Mouse (Mus musculus) forebrain, embryonic 12.5 days (tissue): ENCODE measurements around the gene Psap. TPM values are rescaled to one million over a fixed set of nuclear protein-coding genes. Genes with fewer than 3 reads are reported as not detected.

Source experiments
- ATAC-seq: fragments of 200-750 bp; cut with Nextera tagmentation; 2 replicates; pipeline ENCODE4 v1.8.0; 2017; ENCODE audit warnings: moderate TSS enrichment; ENCODE audit not compliant: low FRiP score
- H3K27ac ChIP-seq: fragments of 300-500 bp; sonication (generic); 2 replicates; pipeline ENCODE4 v1.5.1; 2016; ENCODE audit warnings: mild to moderate bottlenecking
- H3K27me3 ChIP-seq: fragments of 300-500 bp; sonication (generic); 2 replicates; pipeline ENCODE4 v1.6.1; 2016; ENCODE audit warnings: mild to moderate bottlenecking
- H3K36me3 ChIP-seq: fragments of 300-500 bp; sonication (generic); replicated peaks from 2 replicates; pipeline ENCODE4 v1.6.1; 2016; ENCODE audit warnings: mild to moderate bottlenecking
- H3K4me1 ChIP-seq: fragments of 300-500 bp; sonication (generic); 2 replicates; pipeline ENCODE4 v1.6.1; 2016
- H3K4me2 ChIP-seq: fragments of 300-500 bp; sonication (generic); 2 replicates; pipeline ENCODE4 v1.6.1; 2016; ENCODE audit warnings: mild to moderate bottlenecking, moderate library complexity
- H3K4me3 ChIP-seq: fragments of 300-500 bp; sonication (generic); replicated peaks from 2 replicates; pipeline ENCODE4 v1.5.1; 2016; ENCODE audit warnings: mild to moderate bottlenecking
- H3K9ac ChIP-seq: fragments of 300-500 bp; sonication (generic); 2 replicates; pipeline ENCODE4 v1.6.1; 2016; ENCODE audit warnings: mild to moderate bottlenecking
- H3K9me3 ChIP-seq: fragments of 300-500 bp; sonication (generic); 2 replicates; pipeline ENCODE4 v1.6.1; 2016
- WGBS: fragments of 180-500 bp; shearing (Covaris S2); methylation state at CpG from one replicate; pipeline ENCODE4 v1.1.7; 2016; 5-methylcytosine and 5-hydroxymethylcytosine counted together
- polyA plus RNA-seq: library from polyadenylated mRNA; unstranded; fragments of >200 nt; fragmentation: Nextera tagmentation; extraction: Ambion mirVana; gene quantifications from 2 replicates; pipeline ENCODE4 v1.2.1, GENCODE M21; 2016

Psap gene
- polyA plus RNA-seq, 1 experiment from 2014 or later = 90.5 TPM

GRCm38 (mm10) chr10:60295356-60295755, 17.9 kb downstream of the Psap start:
- WGBS = 87% methylated on average over 3 of the region's 3 CpGs
- Histone ChIP-seq H3K36me3 (peaks cover 78% of the 10 kb centered on the region), H3K9ac (no peak overlapping the region), H3K27me3 (no peaks in the 10 kb centered on the region), H3K27ac (no peak overlapping the region), H3K9me3 (no peaks in the 10 kb centered on the region), H3K4me2 (no peak overlapping the region), H3K4me1 (peaks cover 5% of the 10 kb centered on the region), H3K4me3 (no peak overlapping the region)
- ATAC-seq = no peak

GRCm38 (mm10) chr10:60296027-60296426, 18.6 kb downstream of the Psap start:
- WGBS = 86% methylated on average over 9 of the region's 9 CpGs
- no peak overlapping the region for H3K4me3 ChIP-seq
- no peak overlapping the region for H3K9ac ChIP-seq
- no peak overlapping the region for H3K4me2 ChIP-seq
- peaks cover 85% of the 10 kb centered on the region for H3K36me3 ChIP-seq
- H3K27ac ChIP-seq = no peak overlapping the region
- no peaks in the 10 kb centered on the region for H3K4me1 ChIP-seq
- no peak for ATAC-seq
- no peaks in the 10 kb centered on the region for H3K27me3 ChIP-seq
- no peaks in the 10 kb centered on the region for H3K9me3 ChIP-seq

- Histone ChIP-seq H3K27me3 (no peaks in the 10 kb centered on the region), H3K4me3 (no peak overlapping the region), H3K36me3 (peaks cover 82% of the 10 kb centered on the region), H3K9me3 (no peaks in the 10 kb centered on the region), H3K9ac (no peak overlapping the region), H3K4me1 (no peaks in the 10 kb centered on the region; the same call in 1 of the 2 replicates), H3K27ac (no peak overlapping the region), H3K4me2 (no peak overlapping the region)
- WGBS = 93% methylated on average over 12 of the region's 12 CpGs
- no peak for ATAC-seq
Observed at GRCm38 (mm10) chr10:60299636-60300035, 22.2 kb downstream of the Psap start.

- Histone ChIP-seq H3K9me3 (no peaks in the 10 kb centered on the region), H3K9ac (no peak overlapping the region), H3K27me3 (no peaks in the 10 kb centered on the region), H3K4me2 (no peak overlapping the region), H3K36me3 (peaks cover 52% of the 10 kb centered on the region), H3K4me1 (peaks cover 4% of the 10 kb centered on the region), H3K4me3 (no peak overlapping the region), H3K27ac (0 out of 2 replicates have a peak overlapping the region, but pooled peaks have one; percentile 8)
- WGBS = 89% methylated on average over 17 of the region's 17 CpGs
- ATAC-seq = no peak
Observed at GRCm38 (mm10) chr10:60303419-60303818, 26.0 kb downstream of the Psap start.

- 68% methylated on average over 15 of the region's 15 CpGs for WGBS
- Histone ChIP-seq H3K36me3 (peaks cover 36% of the 10 kb centered on the region), H3K4me1 (peaks cover 4% of the 10 kb centered on the region), H3K4me3 (no peak overlapping the region), H3K9ac (no peak overlapping the region), H3K27ac (no peak overlapping the region), H3K4me2 (no peak overlapping the region), H3K9me3 (no peaks in the 10 kb centered on the region), H3K27me3 (no peaks in the 10 kb centered on the region)
- peak; percentile 84 for ATAC-seq
Observed at GRCm38 (mm10) chr10:60304854-60305628, 27.6 kb downstream of the Psap start.

GRCm38 (mm10) chr10:60310629-60311028, 33.2 kb downstream of the Psap start:
- no peaks in the 10 kb centered on the region for H3K36me3 ChIP-seq
- H3K4me1 ChIP-seq = no peaks in the 10 kb centered on the region
- 92% methylated on average over 13 of the region's 13 CpGs for WGBS
- H3K27me3 ChIP-seq = no peaks in the 10 kb centered on the region
- H3K9me3 ChIP-seq = no peaks in the 10 kb centered on the region
- no peak overlapping the region for H3K4me3 ChIP-seq
- H3K9ac ChIP-seq = no peak overlapping the region
- no peak overlapping the region for H3K27ac ChIP-seq
- no peak overlapping the region for H3K4me2 ChIP-seq
- no peak for ATAC-seq

- Histone ChIP-seq H3K4me3 (no peak overlapping the region), H3K27ac (no peak overlapping the region), H3K36me3 (no peaks in the 10 kb centered on the region), H3K9ac (no peak overlapping the region), H3K4me2 (no peak overlapping the region), H3K4me1 (no peaks in the 10 kb centered on the region), H3K9me3 (no peaks in the 10 kb centered on the region), H3K27me3 (no peaks in the 10 kb centered on the region)
- ATAC-seq = no peak
- 93% methylated on average over 5 of the region's 5 CpGs for WGBS
Observed at GRCm38 (mm10) chr10:60313606-60314005, 36.2 kb downstream of the Psap start.

- H3K4me3 ChIP-seq = no peak overlapping the region
- H3K9me3 ChIP-seq = no peaks in the 10 kb centered on the region
- no peaks in the 10 kb centered on the region for H3K27me3 ChIP-seq
- 91% methylated on average over 4 of the region's 4 CpGs for WGBS
- no peaks in the 10 kb centered on the region for H3K4me1 ChIP-seq
- no peak overlapping the region for H3K9ac ChIP-seq
- ATAC-seq = no peak
- H3K36me3 ChIP-seq = no peaks in the 10 kb centered on the region
- no peak overlapping the region for H3K27ac ChIP-seq
- H3K4me2 ChIP-seq = no peak overlapping the region
Observed at GRCm38 (mm10) chr10:60316166-60316565, 38.7 kb downstream of the Psap start.

GRCm38 (mm10) chr10:60328963-60329650, 51.7 kb downstream of the Psap start:
- Histone ChIP-seq H3K9ac (no peak overlapping the region), H3K27ac (no peak overlapping the region), H3K9me3 (no peaks in the 10 kb centered on the region), H3K36me3 (no peaks in the 10 kb centered on the region), H3K27me3 (no peaks in the 10 kb centered on the region; the same call in 1 of the 2 replicates), H3K4me1 (peaks cover 3% of the 10 kb centered on the region; the same call in 1 of the 2 replicates), H3K4me2 (no peak overlapping the region), H3K4me3 (no peak overlapping the region)
- no peak for ATAC-seq
- 87% methylated on average over 11 of the region's 11 CpGs for WGBS

- Histone ChIP-seq H3K4me1 (no peaks in the 10 kb centered on the region), H3K27me3 (no peaks in the 10 kb centered on the region; the same call in 1 of the 2 replicates), H3K27ac (no peak overlapping the region), H3K4me2 (no peak overlapping the region), H3K36me3 (no peaks in the 10 kb centered on the region), H3K4me3 (no peak overlapping the region), H3K9me3 (no peaks in the 10 kb centered on the region), H3K9ac (no peak overlapping the region)
- no peak for ATAC-seq
- WGBS = 88% methylated on average over 7 of the region's 7 CpGs
Observed at GRCm38 (mm10) chr10:60334583-60334982, 57.2 kb downstream of the Psap start.

GRCm38 (mm10) chr10:60335021-60335420, 57.6 kb downstream of the Psap start:
- Histone ChIP-seq H3K4me2 (no peak overlapping the region), H3K4me1 (no peaks in the 10 kb centered on the region), H3K9me3 (no peaks in the 10 kb centered on the region), H3K9ac (no peak overlapping the region), H3K36me3 (no peaks in the 10 kb centered on the region), H3K27me3 (no peaks in the 10 kb centered on the region; the same call in 1 of the 2 replicates), H3K4me3 (no peak overlapping the region), H3K27ac (no peak overlapping the region)
- ATAC-seq = no peak
- WGBS = 96% methylated on average over 4 of the region's 4 CpGs

- no peak overlapping the region for H3K4me3 ChIP-seq
- H3K27me3 ChIP-seq = peaks cover 8% of the 10 kb centered on the region
- WGBS = 80% methylated on average over 9 of the region's 9 CpGs
Observed at GRCm38 (mm10) chr10:60341528-60341927, 64.1 kb downstream of the Psap start.

More at GRCm38 (mm10) chr10:60341528-60341927, 64.1 kb downstream of the Psap start:
- Histone ChIP-seq H3K4me2 (no peak overlapping the region), H3K9ac (no peak overlapping the region), H3K9me3 (no peaks in the 10 kb centered on the region), H3K36me3 (no peaks in the 10 kb centered on the region), H3K4me1 (peaks cover 12% of the 10 kb centered on the region), H3K27ac (no peak overlapping the region)
- ATAC-seq = no peak
